Mouse (Mus musculus) gastrocnemius, postnatal 36 days (tissue): ENCODE results near the gene Stac3. TPM values are rescaled to one million over a fixed set of nuclear protein-coding genes. Genes with fewer than 3 reads are reported as not detected.

Source experiments
- DNase-seq, 2 experiments: peaks; one replicate each; pipeline ENCODE4 v3.0.0; 2022
- intact Hi-C: fragments of 180-260 bp; cut with DNase I; formaldehyde crosslinking; loops from one replicate; pipeline ENCODE4 v1.15.1; 2025
- total RNA-seq, 2 experiments: library from RNA; stranded (reverse); gene quantifications; 2 replicates each; pipeline ENCODE4 v1.2.3; 2021

Gene Stac3
- total RNA-seq, 2 experiments from 2014 or later: 342 to 376 TPM

GRCm38 (mm10) chr10:127549892-127550291, 48.4 kb downstream of the Stac3 start:
- intact Hi-C loops: no loop called here
- DNase-seq: no peak

GRCm38 (mm10) chr10:127555703-127556102, 54.2 kb downstream of the Stac3 start:
- intact Hi-C loops: no loop called here
- no peak for DNase-seq

GRCm38 (mm10) chr10:127557397-127557796, 55.9 kb downstream of the Stac3 start:
- DNase-seq: no peak
- intact Hi-C loops: no loop called here

Other genes with a start within 250 kb of the Stac3 start
- under 1 TPM; 0.20 to 0.66 TPM for gene Kif5a, start 238.3 kb upstream of the Stac3 start, total RNA-seq
- gene Dctn2, start 235.3 kb upstream of the Stac3 start, total RNA-seq: 10 to 100 TPM; 86.8 to 91.8 TPM
- 10 to 100 TPM; 11.5 to 17.1 TPM for gene Mbd6, start 212.7 kb upstream of the Stac3 start, total RNA-seq
- 10 to 100 TPM; 54.1 to 56.1 TPM for gene Mars, start 189.9 kb upstream of the Stac3 start, total RNA-seq
- 1 to 10 TPM in 1 of 2 experiments, under 1 TPM in 1; 0.96 to 1.3 TPM for gene Arhgap9, start 179.7 kb upstream of the Stac3 start, total RNA-seq
- gene Gli1, start 159.7 kb upstream of the Stac3 start, total RNA-seq: 1 to 10 TPM; 1.0 to 1.5 TPM
- gene Inhbe, start 147.3 kb upstream of the Stac3 start, total RNA-seq: not detected
- gene Inhbc, start 131.3 kb upstream of the Stac3 start, total RNA-seq: not detected
- 100 to 1,000 TPM in 1 of 2 experiments, 10 to 100 TPM in 1; 89.7 to 129 TPM for gene R3hdm2, start 121.4 kb upstream of the Stac3 start, total RNA-seq
- 10 to 100 TPM; 11.0 to 11.3 TPM for gene Ndufa4l2, start 13.3 kb downstream of the Stac3 start, total RNA-seq
- gene Shmt2, start 20.8 kb downstream of the Stac3 start, total RNA-seq: 10 to 100 TPM; 23.4 to 26.4 TPM
- under 1 TPM; 0.20 TPM for gene Nxph4, start 32.9 kb downstream of the Stac3 start, total RNA-seq
- 10 to 100 TPM; 48.6 to 49.1 TPM for gene Lrp1, start 119.5 kb downstream of the Stac3 start, total RNA-seq
- gene Stat6, start 141.3 kb downstream of the Stac3 start, total RNA-seq: 10 to 100 TPM; 15.4 to 15.5 TPM
- gene Nemp1, start 165.2 kb downstream of the Stac3 start, total RNA-seq: 1 to 10 TPM; 1.9 to 2.1 TPM
- gene Nab2, start 166.9 kb downstream of the Stac3 start, total RNA-seq: 1 to 10 TPM; 2.3 to 4.4 TPM
- gene Myo1a, start 203.5 kb downstream of the Stac3 start, total RNA-seq: under 1 TPM; 0.15 to 0.18 TPM
- gene Tac2, start 222.8 kb downstream of the Stac3 start, total RNA-seq: not detected
- 1 to 10 TPM; 5.1 to 5.9 TPM for gene Zbtb39, start 237.9 kb downstream of the Stac3 start, total RNA-seq